Mouse (Mus musculus): ENCODE data around the gene Krtap4-1.
A peak's percentile ranks its signal among the peaks of the same experiment; 100 is the strongest.
"Not testable (repeated sequence)": the region's sequence is repeated elsewhere in the genome, so short reads cannot be mapped to it uniquely, and the experiment has no call there.

Krtap4-1 gene

DNA sequence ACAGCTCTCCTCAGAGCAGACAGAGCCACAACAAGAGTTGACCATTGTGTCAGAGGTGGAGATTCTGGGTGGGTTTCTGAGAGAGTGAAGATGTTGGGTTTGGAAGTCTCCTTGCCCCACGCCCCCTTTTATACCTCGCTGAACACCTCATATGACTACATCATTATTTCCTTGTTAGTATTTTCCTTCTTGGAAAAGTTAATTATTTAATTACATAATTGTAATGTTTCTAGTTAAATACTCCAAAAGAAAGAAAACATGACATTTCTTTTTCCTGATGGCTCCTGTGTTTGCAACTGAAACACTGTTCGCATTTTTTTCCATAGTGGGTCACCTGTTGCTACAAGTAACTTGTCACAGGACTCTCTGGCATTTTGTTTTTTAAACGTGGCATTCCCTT is at the start of gene Krtap4-1:
Gene Krtap4-1 (minus strand): TSS at position 101 of the 400 bp plus-strand sequence.
- DNase-seq (ENCODE audit: low spot score in 2 of 2) = no peak

DNA sequence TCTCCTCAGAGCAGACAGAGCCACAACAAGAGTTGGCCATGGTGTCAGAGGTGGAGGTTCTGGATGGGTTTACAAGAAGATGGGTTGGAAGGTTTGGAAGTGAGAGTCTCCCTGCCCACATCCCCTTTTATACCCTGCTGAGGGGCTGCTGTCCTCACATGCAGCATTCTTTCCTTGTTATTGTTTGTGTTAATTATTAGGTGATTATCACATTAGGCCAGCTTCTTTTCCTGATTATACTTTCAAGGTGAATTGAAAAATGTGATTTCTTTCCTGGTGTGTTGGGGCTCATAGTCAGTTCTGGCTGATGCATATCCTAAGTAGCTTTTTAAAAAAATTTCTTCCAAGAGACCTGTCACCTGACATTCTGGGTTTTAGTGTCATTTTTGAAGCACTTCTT is 37.8 kb upstream of the Krtap4-1 start, which contains the start of gene Krtap4-6:
Gene Krtap4-6 (minus strand): TSS at position 101 of the 400 bp plus-strand sequence.
- no peak for DNase-seq (ENCODE audit: low spot score in 2 of 2)

DNA sequence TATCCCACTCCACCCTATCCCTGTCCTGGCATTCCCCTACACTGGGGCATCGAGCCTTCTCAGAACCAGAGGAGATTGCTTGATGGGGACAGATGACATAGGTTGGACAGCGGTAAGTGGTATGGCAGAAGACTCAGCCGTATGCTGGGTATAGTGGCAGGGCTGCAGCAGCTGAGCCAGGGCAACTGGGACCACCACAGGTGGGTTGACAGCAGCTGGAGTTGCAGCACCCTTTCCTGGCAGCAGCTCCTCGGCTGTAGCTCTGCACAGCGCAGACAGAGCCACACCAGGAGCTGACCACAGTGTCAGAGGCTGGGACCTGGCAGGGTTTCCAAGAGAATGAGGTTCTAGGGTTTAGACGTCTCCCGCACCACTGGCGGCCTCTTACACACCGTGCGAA is 34.8 kb upstream of the Krtap4-1 start:
- no peak for DNase-seq (ENCODE audit: low spot score in 2 of 2)

DNA sequence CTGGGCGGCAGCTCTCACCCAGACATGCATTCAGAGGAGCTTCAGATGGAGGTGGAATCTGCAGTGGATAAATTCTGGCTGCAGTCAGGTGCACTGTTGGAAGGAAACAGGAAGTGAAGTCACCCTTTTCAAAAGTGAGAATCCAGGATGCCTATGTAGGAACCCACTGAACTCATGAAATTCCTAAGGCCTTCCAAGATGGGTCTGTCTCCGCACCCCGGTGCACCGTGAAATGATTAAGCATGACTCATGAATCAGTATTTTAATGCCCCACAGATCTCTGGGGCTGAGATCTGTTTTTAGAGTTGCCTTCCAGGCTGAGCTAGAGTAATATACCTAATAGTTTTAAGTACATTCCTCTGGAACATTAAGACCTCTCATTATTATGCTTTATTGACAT is 31.2 kb upstream of the Krtap4-1 start:
- DNase-seq (ENCODE audit: low spot score in 2 of 2) = no peak

DNA sequence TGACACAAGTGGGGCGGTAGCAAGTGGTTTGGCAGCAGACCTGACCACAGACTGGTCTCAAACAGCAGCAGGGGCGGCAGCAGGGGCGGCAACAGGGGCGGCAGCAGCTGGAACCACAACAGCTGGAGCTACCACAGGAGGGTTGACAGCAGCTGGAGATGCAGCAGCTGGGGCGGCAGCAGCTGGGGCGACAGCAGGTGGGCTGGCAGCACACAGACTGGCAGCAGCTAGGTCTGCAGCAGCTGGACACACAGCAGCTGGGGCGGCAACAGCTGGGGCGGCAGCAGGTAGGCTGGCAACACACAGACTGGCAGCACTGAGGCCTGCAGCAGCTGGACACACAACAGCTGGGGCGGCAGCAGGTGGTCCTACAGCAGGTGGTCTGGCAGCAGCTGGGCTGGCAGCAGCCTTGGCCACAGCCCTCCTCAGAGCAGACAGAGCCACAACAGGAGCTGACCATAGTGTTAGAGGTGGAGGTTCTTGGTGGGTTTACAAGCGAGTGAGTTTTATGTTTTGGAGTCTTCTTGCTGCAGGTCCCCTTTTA is 30.5 kb upstream of the Krtap4-1 start, which contains the start of gene Gm11563:
Gene Gm11563 (minus strand): TSS at position 494 of the 544 bp plus-strand sequence.
- not testable (repeated sequence) for DNase-seq (ENCODE audit: low spot score in 2 of 2)

DNA sequence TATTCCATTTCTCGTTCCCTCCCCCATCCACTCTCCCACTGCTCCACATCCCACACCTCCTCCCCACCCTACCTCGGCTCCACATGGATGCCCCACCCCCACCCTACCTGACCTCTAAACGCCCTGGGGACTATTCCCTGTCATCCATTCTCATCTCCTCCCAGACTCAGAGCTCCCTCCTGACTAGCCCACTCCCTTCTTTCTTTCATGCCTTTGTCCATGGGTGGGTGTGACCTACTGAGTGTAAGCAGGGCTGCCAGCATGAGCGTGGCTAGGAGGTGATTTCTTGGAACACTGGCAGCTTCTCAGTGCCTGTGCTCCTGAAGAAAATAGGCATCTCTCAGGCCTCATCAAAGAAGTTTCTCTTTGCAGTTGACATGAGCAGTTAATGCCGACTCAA is 29.0 kb upstream of the Krtap4-1 start:
- no peak for DNase-seq (ENCODE audit: low spot score in 2 of 2)

DNA sequence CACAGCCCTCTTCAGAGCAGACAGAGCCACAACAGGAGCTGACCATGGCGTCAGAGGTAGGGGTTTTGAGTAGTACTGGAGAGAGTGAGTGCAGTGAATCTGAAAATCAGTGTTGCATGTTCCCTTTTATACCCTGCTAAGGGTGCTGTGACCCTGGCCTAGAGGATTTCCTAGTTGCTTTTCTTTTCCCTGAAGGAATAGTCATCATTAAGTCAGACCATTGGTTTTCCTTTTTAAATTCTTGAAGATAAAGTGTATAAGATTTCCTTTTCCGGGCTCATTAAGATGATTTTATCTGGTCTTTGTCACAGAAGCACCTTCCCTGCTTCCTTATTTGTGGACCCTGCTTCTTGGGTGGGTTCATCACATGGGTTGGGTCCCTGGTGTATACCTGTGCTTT is 22.1 kb upstream of the Krtap4-1 start, which contains the start of gene Gm11555:
Gene Gm11555 (minus strand): TSS at position 101 of the 400 bp plus-strand sequence.
- no peak for DNase-seq (ENCODE audit: low spot score in 2 of 2)

DNA sequence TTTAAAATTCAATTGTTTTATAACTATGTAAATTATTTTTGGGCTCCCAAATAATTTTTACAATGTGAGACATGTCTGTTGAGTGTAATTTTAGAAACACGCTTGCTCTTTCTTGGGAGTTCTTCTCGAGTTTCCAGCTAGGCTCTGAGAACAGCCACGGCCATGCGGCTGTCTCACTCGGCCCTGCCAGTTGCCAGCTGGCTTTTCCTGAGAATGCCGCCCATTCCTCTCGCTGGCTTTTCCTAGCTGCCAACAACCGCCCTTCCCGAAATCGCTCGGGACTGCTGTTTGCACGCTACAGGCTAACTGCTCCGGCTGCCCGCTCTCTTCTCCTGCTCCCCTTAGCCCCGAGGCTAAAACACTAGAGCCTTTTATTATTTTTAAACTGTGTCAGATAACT is 18.4 kb upstream of the Krtap4-1 start:
- DNase-seq (ENCODE audit: low spot score in 2 of 2) = peak in 1 of 2 experiments; percentile 7

DNA sequence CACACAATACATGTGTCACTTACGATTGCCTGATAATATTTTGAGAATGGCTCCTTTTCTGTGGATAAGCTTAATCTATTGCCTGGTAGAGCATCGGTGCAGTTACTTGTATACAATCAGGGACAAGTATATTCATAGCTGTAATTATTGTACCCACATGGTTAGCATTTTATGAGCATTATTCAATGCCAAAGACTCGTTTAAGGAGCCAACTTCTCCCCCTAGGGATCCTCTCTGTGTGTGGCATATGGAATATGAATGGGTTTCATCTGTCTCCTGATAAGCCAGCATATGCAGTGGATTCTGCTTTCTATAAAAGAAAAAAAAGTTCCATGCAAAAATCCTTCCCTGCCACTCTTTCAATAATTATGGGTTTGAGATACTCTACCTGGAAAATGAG is 16.3 kb upstream of the Krtap4-1 start:
- DNase-seq (ENCODE audit: low spot score in 2 of 2) = no peak

DNA sequence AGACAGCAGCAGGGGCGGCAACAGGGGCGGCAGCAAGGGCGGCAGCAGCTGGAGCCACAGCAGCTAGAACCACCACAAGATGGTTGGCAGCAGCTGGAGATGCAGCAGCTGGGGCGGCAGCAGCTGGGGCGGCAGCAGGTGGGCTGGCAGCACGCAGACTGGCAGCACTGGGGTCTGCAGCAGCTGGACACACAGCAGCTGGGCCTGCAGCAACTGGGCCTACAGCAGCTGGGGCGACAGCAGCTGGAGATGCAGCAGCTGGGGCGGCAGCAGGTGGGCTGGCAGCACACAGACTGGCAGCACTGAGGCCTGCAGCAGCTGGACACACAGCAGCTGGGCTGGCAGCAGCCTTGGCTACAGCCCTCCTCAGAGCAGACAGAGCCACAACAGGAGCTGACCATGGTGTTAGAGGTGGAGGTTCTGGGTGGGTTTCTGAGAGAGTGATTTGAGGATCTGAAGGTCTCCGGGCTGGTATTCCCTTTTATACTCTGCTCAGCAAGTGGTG is 15.6 kb upstream of the Krtap4-1 start, which contains the start of gene Krtap4-7:
Gene Krtap4-7 (minus strand): TSS at position 455 of the 505 bp plus-strand sequence.
- not testable (repeated sequence) for DNase-seq (ENCODE audit: low spot score in 2 of 2)

DNA sequence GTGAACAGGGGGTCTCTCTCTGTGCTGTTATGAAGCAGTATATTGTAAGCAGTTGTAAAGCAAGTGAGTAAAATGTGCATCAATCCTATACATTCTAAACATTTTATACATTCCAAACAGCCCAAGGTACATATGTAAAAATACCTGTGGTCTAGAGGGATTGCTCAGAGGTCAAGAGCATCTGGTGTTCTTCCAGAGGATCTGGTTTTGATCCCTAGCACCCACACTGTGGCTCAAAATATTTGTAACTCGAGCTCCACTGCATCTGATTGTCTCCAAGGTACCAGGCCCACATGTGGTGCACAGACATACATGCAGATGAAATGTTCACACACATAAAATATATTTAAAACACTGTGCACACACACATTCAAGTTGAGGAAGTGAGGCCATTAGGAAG is 12.9 kb upstream of the Krtap4-1 start:
- no peak for DNase-seq (ENCODE audit: low spot score in 2 of 2)

DNA sequence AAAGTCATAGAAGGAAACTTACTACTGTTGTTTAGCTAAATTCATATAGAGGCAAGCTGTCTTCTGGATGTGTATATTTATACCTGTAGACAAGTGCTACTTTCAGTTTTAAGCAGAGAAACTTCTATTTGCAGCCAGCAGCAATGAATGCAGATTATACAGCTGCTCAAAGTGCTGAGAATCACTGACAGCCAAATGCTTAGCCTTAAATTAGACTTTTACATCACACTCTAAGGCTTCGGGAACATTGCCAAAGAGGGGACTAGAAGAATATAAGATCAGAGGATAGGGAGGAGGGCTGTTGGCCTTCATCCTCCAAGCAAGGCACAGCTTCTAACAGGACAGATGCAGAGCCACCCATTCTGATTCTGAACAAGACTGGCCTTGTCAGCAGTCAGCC is 9.0 kb upstream of the Krtap4-1 start:
- DNase-seq (ENCODE audit: low spot score in 2 of 2) = peak in 1 of 2 experiments; percentile 6

DNA sequence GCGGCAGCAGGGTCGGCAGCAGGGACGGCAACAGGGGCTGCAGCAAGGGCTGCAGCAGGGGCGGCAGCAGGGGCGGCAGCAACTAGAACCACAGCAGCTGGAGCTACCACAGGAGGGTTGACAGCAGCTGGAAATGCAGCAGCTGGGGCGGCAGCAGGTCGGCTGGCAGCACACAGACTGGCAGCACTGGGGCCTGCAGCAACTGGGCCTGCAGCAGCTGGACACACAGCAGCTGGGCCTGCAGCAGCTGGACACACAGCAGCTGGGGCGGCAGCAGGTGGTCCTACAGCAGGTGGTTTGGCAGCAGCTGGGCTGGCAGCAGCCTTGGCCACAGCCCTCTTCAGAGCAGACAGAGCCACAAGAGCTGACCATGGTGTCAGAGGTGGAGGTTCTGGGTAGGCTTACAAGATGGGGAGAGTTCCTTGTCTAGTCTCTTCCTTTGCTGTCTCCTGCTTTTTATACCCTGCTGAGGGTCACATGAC is 6.7 kb upstream of the Krtap4-1 start, which contains the start of gene Krtap4-2:
Gene Krtap4-2 (minus strand): TSS at position 432 of the 482 bp plus-strand sequence.
- no peak for DNase-seq (ENCODE audit: low spot score in 2 of 2)

DNA sequence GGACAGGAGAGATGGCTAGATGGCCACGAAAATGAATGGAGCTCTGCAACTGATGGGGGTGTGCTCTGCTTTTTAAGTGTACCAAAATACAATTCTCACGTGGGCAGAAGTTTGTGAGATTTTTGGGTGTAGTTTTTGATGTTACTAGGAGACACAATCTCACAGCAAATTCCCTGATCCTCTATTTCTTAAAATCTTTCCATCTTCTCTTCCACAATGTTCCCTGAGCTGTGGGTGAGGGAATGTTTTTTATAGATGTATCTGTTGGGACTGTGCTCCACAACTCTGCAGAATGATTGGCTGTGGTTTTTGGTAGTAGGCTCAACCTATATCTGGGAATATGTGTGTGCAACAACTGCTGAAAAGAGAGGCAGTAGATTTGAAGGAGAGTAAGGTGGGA is 5.3 kb upstream of the Krtap4-1 start:
- peak; percentile 17 to 26 for DNase-seq (ENCODE audit: low spot score in 2 of 2)

DNA sequence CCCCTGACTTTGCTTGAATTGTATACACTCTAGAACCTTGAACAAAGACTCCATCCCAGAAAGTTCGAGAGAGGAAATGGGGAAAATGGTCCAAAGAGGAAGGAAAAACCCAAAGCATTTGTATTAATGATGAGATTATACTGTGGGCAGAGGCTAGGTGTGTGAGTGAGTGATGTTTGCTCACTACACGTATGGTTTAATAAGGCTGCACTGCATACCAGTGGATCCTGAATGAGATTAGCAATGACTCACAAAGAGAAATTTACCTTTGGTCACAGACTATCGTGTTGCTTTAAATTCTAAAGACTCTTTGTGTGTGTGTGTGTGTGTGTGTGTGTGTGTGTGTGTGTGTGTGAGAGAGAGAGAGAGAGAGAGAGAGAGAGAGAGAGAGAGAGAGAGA is 2.9 kb upstream of the Krtap4-1 start:
- no peak for DNase-seq (ENCODE audit: low spot score in 2 of 2)

DNA sequence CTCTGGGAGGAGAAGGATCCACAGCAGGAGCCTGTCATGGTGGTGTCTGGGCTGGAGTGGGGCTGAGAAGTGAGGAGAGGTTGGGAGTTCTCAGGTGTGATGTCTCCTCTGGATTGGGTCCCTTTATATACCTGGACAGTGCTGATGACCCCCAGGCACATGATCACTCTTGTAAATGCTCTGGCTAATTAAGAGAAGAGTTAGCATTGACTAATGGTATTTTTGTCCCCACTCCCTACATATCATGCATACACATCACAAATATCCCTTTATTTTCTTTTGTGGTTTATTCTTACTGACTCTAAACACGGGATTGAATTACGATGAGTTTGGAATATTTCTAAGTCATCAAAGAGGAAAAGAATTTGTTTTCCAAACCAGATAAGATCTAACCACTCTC is 7.7 kb downstream of the Krtap4-1 start, which contains the start of gene Gm11562:
Gene Gm11562 (minus strand): TSS at position 101 of the 400 bp plus-strand sequence.
- DNase-seq (ENCODE audit: low spot score in 2 of 2) = no peak

DNA sequence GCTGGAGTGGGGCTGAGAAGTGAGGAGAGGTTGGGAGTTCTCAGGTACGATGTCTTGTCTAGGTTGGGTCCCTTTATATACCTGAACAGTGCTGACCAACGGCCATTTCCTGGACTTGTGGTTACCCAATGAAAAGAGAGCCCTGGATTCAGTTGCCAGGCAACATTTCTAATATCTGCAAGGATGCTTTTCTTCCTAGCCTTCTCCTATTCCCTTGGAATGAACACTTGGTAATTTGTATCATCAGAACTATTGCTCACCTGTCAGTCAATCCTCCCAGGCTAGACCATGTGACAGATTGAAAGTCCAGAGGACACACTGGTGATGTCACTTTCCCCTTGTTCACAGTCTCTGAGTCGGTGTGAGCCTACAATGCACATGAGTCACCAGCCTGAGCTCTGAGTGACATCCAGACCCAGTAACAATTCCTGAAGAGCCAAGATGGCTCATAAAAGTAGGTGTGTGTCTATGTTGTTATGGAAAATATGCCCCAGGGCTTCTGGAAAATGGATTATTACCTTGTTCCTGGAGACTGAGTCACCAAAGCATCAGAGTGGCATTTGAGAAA is 13.2 kb downstream of the Krtap4-1 start, which contains the start of gene Krtap2-4:
Gene Krtap2-4 (minus strand): TSS at position 51 of the 568 bp plus-strand sequence.
- DNase-seq (ENCODE audit: low spot score in 2 of 2) = no peak

DNA sequence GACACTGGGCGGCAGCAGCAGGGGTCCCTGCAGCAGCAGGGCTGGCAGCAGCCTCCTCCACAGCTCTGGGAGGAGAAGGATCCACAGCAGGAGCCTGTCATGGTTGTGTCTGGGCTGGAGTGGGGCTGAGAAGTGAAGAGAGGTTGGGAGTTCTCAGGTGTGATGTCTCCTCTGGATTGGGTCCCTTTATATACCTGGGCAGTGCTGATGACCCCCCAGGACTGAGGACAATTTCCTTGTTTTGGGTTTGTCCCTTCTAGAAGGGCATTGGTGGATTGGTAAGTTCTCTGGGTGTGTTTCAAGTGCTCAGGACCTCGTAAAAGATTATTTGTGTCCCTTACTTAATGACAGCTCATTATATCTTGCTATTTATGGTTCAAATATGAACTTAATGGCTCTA is 17.9 kb downstream of the Krtap4-1 start, which contains the start of gene Gm11937:
Gene Gm11937 (minus strand): TSS at position 101 of the 400 bp plus-strand sequence.
- DNase-seq (ENCODE audit: low spot score in 2 of 2) = not testable (repeated sequence)

DNA sequence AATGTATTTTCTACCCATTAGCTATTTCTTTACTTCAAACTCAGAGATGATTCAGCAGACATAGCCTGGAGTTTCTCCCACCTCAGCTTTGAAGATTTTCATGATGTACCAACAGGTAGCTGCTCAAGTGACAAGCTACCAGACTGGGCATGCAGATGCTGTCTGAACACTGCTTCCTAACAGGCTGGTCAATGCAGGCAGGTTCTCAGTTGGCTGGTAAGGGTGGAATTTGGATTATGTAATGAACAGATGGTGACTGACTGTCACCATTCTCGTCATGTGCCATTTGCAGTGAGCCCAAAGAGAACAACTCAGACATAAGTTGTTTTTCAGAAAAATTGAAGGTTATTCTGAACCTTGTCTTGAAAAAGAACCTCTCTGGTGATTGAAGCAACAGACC is 18.9 kb downstream of the Krtap4-1 start:
- peak; percentile 11 to 55 for DNase-seq (ENCODE audit: low spot score in 2 of 2)

DNA sequence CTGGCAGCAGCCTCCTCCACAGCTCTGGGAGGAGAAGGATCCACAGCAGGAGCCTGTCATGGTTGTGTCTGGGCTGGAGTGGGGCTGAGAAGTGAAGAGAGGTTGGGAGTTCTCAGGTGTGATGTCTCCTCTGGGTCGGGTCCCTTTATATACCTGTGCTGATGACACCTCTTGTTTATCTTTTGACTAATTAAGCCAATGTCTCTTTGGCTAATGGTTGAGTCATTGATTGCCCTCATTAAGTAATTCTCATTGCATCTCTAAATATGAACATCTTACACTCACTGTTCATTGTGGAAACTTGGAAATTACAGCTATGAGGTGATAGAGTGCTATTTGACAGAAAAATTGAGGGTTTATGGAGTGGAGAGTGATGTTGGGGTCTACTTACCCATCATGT is 24.8 kb downstream of the Krtap4-1 start, which contains the start of gene Gm11938:
Gene Gm11938 (minus strand): TSS at position 101 of the 400 bp plus-strand sequence.
- not testable (repeated sequence) for DNase-seq (ENCODE audit: low spot score in 2 of 2)

DNA sequence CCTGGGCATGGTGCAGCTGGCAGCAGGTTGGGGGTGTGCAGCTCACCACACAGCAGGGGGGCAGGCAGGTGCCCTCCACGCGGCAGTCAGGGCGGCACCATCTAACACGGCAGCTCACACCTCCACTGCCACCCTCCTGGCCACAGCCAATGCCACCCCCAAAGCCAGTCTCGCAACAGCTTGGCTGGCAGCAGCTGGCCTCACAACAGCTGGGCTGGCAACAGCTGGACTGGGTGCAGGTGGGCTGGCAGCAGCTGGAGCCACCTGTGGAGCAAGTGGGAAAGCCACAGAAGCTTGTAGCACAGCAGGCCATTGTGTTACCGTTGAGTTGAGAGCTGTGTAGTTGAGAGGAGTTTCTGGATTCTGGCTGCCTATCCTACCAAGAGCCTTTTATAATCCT is 30.3 kb downstream of the Krtap4-1 start, which contains the start of gene Krtap9-3:
Gene Krtap9-3 (minus strand): TSS at position 364 of the 400 bp plus-strand sequence.
- not testable (repeated sequence) for DNase-seq (ENCODE audit: low spot score in 2 of 2)

DNA sequence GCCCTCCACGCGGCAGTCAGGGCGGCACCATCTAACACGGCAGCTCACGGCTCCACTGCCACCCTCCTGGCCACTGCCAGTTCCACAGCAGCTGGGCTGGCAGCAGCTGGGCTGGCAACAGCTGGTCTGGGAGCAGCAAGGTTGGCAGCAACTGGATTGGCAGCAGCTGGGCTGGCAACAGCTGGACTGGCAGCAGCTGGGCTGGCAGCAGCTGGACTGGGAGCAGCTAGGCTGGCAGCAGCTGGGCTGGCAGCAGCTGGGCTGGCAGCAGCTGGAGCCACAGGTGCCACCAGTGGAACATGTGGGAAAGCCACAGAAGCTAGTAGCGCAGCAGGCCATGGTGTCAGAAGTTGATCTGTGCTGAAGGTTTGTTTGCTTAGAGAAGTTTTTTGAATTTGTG is 37.1 kb downstream of the Krtap4-1 start, which contains the start of gene Krtap1-3:
Gene Krtap1-3 (minus strand): TSS at position 359 of the 400 bp plus-strand sequence.
- no peak for DNase-seq (ENCODE audit: low spot score in 2 of 2)
